Mouse (Mus musculus): ENCODE results near the gene Card19.

Card19 gene

DNA sequence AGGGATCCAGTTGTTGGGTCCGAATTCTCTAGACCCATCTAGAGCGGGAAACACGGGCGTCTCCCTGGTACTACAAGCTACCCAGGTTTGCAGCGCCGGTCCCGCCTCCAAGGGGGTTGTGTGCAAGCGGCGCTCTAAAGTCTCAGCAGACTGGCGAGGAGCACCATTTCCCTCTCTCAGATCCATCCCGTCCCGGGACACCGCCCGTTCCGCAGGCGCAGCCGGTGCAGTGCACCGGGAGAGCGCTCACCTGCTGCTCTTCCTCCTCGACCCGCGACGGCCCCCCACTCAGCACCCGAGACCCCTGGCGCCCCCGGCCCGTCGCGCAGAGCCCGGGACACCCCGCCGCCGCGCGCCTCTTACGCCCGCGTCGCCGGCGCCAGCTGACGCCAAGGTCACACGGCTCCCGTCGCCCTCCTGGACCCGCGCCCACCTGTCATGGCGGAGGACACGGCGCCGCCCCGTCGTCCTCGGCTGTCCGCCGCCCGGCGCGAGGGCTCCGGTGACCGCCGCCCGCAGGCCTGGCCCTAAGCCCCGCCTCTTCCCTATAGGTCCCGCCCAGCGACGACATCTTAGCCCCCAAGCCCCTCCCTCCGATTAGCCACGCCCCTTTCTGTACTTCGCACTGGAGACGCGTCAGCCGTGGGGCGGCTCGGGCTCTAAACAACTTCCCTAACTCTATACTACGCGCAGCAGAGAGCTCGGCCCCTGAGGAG is at the start of gene Card19:
Gene Card19, minus strand, starts transcription at position 534 of the 716 bp plus-strand sequence.
- DNase-seq (ENCODE audit: low spot score in 2 of 2) = peak; percentile 93 to 98

DNA sequence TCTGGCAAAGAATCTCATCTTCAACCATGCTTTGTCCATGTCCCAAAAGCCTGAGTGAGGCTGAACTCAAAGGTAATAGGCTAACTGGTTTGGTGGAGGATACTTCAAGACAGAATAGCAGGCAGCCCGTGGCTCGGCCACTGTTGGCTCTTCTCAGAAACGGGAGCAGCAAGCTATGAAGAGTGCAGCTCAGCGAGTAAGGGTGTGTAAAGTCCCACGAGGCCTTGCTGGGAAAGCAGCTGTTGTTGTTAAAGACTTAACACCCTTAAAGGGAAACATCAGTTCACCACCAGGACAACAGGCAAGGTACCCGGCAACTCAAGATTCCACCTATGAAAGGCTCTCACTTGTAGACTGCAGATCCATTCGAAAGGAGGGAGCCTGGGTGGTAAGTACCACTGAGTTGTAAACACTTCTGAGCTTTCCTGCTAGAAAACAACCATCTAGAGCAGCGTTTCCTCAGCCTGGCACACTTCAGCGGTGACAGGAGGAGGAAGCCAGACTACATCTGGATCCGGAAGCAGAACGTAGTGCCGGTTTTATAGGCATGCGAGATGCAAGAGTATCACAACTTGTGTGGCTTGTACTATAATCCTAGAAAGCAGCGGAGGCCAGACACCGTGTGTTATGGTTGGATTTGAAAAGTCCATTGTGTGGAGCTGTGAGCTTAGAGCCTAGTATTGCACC is 44.3 kb upstream of the Card19 start:
- no peak for DNase-seq (ENCODE audit: low spot score in 2 of 2)

DNA sequence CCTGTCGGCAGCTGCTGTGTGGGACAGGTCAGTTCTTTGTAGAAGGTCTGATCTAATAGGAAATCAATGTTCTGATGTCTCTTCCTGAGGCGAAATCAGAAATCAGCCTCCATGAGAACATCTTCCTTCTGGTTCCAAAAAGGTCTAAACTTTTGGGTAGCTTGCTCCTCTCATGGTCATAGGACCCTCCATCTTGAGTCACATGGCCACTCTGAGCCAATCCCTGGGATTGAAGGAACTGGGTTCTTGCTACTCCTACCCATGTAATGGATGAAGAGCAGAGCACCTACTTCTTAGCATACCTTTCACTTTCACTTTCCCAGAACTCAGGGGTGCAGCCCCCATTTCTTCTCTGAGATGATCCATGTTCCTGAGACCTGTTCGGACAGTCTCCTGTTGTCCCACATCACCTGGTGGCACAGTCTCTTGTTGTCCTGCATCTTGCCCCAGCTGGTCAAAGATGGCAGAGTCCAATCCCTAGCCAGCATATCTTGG is 42.0 kb upstream of the Card19 start:
- DNase-seq (ENCODE audit: low spot score in 2 of 2) = no peak

DNA sequence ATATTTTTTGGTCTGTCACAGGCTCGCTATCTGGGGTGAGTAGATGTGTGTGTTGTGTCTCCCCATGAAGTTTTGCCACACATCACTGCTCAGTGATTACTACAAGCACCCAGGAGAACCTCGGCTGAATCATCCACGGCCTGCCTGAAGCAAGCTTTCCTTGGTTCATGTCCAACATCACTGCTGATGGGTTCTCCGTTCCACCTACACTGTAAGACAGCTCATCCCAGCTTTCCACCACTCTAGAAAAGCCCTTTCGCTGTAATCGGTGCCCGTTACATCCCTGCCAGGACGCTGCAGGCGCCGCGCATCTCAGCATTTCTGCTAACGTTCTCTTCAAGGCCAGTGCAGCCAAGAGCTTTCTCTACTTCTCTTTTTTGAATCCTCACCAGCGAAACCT is 36.9 kb upstream of the Card19 start:
- DNase-seq (ENCODE audit: low spot score in 2 of 2) = no peak

DNA sequence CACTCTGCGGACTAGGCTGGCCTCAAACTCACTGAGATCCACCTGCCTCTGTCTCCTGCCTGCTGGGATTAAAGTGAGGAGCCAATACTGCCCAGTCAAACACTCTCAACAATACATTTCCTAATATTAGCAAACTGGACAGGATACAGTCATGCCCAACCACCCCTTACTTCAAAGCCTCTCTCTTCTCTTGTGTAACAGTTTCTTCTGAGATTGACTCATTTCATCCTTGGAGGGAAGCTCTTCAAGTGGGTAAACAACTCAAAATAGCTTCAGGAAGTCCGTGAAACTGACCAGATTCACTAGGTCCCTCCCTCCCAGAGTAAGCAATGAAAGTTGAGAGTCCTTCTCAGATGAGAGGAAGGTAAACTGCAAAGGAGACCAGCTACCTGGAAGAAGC is 36.3 kb upstream of the Card19 start:
- DNase-seq (ENCODE audit: low spot score in 2 of 2) = no peak

DNA sequence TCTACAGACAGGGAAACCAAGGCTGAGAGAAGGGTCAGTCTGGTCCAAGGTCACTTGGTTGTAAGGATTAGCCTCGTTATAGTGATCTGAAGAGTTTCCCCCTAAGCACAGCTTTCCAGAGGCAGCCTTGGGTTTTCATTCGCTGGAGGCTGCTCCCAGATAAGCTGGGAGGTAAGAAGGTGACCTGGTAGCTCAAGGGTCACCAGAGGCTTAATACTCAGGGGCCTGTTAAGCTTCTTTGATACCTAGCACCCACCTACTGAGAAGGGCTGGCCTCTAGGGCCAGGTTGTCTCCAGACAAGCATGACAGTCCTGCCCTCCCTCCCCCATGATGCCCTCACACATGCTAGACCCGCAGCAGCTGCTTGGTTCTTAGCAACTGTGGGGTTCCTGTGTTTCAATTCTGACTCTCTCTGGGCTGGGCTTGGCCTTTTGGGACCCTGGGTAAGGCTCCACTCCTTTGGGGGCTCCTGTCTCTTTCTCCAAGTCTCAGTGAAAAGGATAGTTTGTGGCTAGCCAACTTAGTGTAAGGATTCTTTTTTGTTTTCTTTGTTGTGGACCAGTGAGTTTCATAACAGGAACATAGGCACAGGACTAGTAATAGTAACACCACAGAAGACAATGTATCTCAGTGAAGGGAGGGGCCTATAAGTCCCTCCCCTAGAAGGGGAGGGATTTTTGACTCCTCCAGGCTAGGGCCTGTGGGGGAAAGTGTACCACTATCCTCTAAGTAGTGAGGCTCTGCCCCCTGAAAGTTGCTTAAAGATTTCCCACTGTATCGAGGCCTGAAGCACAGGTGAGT is 35.1 kb upstream of the Card19 start:
- DNase-seq (ENCODE audit: low spot score in 2 of 2) = no peak

DNA sequence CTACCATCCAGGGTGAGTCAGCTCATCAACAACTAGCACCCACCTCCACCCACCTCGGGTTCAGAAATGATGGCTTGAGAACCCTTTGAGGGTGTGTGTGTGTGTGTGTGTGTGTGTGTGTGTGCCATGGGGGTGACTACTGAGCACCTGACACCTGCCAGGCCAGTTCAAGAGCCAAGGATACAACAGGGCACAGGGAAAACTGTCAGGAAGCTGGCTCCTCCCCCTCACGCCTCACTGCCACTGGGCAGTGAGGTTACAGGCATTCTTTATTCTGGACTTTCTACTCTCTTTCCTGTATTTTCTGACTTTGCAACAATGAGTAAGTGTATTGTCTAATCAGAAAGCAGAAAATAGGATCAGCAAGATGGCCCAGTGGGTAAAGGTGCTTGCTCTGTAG is 33.8 kb upstream of the Card19 start:
- DNase-seq (ENCODE audit: low spot score in 2 of 2) = no peak

DNA sequence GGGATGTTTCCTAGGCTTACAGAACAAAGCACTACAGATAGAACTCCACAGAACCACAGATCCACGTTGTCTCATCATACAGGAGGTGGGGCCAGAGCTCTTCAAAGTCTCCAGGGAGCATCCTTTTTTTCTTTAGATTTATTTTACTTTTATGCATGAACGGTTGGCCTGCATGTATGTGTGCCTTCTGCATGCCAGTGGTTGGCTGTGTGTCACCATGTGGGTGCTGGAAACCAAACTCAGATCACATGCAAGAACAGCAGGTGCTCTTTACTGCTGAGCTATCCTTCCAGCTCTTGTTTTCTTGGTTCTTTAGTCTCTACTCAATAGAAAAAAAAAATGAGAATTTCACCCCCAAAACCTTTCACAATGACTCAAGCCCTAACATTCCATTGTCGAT is 33.1 kb upstream of the Card19 start:
- no peak for DNase-seq (ENCODE audit: low spot score in 2 of 2)

DNA sequence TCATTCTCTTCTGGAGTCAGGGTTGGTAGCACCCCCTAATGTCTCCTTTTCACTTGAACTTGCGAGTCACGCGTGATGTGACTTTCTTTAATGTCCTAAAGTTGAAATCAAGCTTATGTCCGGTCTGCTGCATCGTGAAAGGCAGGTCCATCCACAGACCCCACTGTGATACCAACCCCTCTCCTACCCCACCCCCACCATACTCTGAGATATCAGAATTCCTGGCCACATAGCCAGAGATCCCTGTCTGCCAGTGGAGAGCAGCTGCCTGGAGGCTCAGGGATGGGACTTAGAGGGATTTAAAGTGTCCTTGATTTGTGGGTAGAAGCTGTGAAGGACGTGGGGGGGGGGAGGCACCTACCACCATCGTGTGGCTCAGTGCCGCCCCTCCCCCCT is 32.6 kb upstream of the Card19 start, which contains the start of gene Susd3:
Gene Susd3, minus strand, starts transcription at position 240 of the 396 bp plus-strand sequence.
- no peak for DNase-seq (ENCODE audit: low spot score in 2 of 2)

DNA sequence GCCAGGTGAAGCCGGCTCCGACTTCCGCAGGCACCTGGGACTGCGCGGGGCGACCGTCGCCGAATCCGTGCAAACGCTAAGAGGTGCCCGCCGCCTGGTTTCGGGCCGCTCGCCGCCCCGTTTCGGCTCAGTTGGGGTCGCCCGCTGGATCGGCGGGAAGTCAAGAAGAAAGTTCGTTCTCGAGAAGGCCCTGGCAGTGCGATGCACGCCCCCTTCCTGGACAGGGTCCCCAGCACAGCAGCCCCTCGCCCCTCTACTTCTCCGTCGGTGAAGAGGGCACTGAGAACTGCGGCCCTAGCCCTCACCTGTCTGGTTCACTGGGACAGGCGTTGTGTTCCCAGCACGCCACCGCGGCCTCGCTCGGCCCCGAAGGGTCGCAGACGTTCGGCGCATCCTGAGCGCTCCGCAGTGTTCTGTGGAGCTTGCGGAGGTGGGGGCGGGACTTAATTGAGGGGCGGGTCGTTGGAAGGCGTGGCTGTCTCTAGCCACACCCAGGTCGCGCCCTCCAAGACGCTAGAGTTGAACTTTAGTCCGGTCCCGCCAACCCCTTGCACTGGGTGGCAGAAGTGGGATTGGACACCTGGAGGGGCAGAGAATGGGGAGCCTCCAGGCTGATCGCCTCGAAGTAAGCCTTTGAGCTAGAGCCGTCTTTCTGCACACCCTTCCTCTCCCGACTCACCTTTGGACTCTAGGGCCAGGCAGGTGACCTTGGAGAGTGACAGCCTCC is 32.1 kb upstream of the Card19 start:
- DNase-seq (ENCODE audit: low spot score in 2 of 2) = no peak

DNA sequence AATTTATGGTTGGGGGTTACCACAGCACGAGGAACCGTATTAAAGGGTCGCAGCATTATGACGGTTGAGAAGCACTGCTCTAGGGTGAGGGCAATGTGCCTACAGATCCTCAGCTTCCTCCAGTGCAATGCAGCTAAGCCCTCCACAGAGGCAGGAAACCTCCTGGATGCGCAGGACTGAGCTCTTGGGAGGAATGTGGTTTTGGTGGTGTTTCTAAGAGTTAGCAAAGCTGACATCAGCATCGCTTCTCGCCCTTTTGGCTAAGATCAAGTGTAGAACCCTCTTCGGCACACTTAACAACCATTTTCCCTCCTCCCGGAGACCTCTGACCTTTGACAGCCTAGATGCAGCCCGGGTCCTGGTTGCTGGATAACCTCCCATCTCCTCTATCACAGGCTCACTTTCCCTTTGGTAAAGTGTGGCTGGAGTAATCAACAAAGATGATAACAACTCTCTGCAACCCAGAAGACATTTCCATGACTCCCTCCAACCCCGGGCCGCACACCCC is 31.4 kb upstream of the Card19 start:
- no peak for DNase-seq (ENCODE audit: low spot score in 2 of 2)

DNA sequence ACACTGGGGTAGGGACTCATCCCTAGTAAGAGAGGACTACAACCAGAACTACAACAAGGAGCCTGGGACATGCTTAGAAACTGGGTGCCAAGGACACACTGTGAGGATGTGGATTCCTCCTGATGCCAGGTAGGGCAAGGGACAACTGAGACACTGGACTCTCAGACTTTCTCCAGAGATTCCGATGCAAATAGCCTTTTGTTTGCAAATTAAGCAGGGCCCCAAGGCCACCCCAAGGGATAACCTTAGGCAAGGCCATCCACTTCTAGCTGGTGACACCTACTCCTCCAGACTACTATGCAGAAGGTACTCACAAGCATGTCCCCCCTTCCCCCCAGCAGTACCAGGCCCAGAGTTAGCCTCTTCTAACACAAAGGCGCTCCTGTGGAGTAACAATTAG is 30.8 kb upstream of the Card19 start:
- DNase-seq (ENCODE audit: low spot score in 2 of 2) = no peak

DNA sequence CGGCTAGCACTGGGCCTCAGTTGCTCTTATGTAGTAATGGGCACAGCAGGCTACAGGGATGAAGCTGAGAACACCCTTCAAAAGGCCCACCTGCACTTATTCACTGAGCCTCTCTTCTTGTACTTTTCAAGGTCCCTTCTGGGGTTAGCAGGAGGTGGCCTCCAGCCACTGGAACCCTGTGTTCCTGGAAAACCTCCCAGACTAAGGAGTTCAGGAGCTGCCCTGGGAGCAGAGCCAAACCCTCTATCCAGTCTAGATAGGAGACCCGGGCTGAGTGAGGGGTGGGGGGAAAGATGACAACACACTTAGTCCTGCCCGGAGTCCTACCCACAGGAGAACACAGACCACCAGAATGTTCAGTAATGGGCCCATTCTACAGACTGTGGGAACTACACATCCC is 30.2 kb upstream of the Card19 start:
- peak in 1 of 2 experiments; percentile 64 for DNase-seq (ENCODE audit: low spot score in 2 of 2)

DNA sequence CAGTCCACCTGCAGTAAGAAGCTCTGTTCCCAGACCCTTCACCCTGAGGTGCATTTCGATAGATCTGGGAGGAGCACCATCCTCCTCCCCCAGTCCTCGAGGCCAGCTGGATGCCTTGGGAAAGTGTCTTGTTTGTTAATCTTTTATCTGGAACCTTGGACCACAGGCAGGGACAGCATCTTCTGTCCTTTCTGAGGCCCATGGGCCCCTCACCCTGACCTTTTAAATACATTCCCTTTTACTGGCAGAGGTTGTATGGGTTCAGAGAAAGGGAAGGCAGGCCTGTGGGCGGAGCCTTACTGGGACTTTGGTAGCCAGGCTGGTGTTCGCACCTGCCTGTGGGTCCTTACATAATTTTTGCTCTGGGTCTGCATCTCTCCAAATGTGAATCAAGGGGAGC is 29.4 kb upstream of the Card19 start:
- DNase-seq (ENCODE audit: low spot score in 2 of 2) = no peak

DNA sequence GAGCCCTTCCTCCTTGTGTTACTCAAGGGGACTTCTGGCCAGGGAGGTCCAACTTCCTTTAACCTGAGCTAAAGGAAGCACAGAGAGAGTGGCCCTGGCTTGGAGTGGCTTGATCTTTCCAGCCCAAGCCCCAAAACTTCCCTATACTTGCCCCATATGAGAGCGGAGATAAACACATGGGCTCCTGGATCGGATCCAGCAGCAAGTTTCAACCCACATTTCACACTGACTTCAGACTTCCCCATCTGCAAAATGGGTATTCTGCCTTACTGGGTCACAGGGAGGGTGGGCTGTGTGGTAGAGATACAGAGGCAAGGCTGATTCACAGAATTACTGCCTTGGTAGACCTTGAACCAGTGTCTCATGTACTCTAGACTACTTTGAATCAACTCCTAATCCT is 27.7 kb upstream of the Card19 start:
- DNase-seq (ENCODE audit: low spot score in 2 of 2) = no peak

DNA sequence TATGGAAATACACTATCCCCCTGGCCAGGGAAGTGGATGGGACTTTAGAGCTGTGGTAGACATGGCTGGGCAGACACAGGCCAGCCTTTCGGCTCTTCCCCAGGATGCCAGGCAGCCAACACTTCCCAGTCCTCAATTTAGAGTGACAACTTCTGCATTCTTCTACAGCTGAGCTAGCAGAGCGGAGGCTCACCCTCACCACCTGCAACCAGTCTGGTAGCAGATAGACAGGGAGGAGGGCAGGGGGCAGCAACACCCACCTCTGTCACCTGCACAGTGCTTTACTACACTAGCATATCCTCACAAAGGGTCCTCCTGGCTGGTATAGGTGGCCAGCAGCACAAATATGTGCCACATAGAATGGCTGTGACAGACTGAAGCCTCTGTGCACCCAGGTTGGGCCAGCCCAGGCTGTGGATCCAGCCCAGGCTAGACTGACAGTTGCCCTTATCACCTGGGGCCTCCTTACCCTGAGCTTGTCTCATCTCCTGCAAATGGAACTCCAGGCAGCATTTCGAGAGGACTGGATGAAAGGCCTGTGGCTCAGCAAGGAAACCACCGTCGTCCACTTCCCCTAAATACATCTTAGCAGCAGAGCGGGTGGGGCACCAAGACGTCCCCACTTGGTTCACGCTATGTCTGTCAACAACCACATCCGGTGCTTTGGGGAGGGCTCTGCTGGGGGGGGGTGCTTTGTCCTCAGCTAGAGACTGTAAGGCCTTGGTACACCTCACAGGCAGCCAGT is 26.7 kb upstream of the Card19 start:
- DNase-seq (ENCODE audit: low spot score in 2 of 2) = no peak

DNA sequence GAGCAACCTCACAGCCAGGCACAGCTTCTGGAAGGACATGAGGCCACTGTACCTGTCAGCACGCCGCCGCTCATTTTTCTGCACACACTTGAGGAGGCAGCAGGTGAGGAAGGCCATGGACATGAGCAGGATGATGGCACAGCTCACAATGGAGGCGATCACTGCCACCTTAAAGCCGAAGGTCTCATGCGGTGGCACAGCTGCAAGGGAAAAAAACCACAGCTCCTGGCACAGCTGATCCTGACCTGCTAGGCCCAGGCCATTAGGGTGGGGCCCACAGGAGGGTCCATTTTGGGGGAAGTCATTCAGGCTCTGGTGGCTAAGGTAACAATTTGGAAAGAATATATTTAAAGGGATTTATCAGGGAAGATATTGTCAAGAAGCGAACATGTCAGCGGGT is 22.9 kb upstream of the Card19 start:
- no peak for DNase-seq (ENCODE audit: low spot score in 2 of 2)

DNA sequence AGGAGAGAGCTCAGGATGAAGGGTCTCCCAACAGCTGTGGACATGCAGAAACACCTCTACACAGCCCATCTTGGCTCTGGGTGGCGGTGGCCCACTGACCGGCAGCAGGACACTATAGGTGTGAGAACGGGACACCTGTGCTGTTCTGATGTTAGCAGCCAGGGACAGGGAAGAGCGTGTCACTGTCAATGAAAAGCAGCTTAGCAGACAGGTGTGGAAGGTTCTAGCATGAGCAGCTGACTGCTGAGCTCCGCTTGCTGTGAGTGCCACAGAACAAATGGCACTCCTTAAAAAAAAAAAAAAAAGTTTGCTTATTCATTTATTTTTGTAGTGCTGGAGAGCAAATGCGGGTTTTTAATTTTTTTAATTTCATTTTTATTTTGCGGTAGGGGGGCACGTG is 21.8 kb upstream of the Card19 start:
- no peak for DNase-seq (ENCODE audit: low spot score in 2 of 2)

DNA sequence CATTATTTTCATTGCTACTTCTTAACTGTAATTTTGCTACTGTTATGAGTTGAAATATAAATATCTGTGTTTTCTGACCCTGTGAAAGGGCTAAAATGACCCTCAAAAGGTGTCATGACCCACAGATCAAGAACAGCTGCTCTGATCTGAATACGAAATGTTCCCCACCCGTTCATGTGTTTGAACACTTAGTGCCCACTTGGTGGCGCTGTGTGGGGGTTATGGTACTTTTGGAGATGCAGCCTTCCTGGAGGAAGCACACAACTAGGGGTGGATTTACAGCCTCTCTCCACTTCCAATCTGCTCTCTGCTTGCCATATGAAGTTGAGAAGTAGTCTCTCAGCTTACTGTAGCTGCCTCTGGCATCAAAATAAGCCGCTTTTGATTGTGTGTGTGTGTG is 18.9 kb upstream of the Card19 start:
- no peak for DNase-seq (ENCODE audit: low spot score in 2 of 2)

DNA sequence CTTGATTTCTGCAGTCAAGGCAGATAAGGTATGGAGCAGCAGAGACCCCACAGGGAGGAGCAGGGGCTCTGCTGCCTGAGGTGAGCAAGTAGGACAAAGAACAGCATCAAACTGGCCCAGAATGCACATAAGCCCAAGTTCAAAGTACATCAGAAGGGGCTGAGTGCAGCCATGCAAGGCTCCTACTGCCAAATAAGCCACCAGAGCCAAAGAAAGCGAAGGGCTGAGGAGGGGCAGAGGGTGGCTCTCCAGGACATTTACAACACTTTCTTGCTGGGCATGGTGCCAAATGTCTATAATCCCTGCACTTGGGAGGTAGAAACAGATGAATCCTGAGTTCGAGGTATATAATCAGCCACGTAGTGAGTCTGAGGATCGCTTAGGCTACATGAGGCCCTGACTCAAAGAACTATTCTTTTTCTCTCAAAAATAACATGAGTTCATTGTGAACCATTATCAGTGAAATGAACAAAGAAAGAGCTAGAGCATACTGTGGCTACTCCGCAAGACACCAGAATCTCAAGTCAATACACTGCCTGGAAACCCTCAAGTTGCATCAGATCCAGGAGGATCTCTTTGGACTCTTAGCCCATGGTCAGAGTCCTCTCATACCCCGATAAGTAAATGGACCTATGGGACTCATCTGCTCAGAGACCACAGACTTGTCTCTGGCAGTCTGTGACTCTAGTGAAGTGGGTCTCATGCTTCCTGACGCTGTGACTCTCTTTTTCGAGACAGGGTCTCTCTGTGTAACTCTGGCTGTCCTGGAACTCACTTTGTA is 18.1 kb upstream of the Card19 start:
- DNase-seq (ENCODE audit: low spot score in 2 of 2) = no peak

All from urinary bladder, postnatal 4 days (tissue).